Mouse (Mus musculus): Measurements from ENCODE around the gene Prm1. TPM values are rescaled to one million over a fixed set of nuclear protein-coding genes. Genes with fewer than 3 reads are reported as not detected.

Gene Prm1
- polyA plus RNA-seq, 1 experiment from 2014 or later: not detected

DNA sequence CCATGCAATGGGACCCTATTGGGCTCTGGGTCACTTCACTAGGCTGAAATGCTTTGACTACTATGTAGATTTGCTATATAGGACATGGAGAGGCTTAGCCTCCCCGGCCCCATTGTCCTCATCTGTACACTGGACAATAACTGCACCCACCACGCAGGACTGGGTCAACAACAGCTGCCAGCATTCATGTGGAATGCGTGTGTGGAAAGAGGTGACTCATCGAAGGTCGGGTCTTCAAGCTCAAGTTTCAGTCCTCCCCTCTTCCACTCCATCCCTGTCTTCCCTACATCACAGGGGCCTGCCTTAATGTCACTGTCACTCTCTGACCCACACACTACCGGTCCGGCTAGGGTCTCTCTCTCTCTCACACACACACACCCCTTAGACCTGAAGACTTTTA, 29.3 kb downstream of the Prm1 start:
- H3K36me3 ChIP-seq: no peaks in the 10 kb centered on the region
- no peaks in the 10 kb centered on the region for H3K27me3 ChIP-seq
- no peaks in the 10 kb centered on the region for H3K9me3 ChIP-seq (replicated peaks)
- no peak overlapping the region for H3K9ac ChIP-seq
- no peaks in the 10 kb centered on the region; the same call in 1 of the 2 replicates for H3K4me1 ChIP-seq
- no peak overlapping the region for H3K4me3 ChIP-seq
- ATAC-seq (ENCODE audit: low FRiP score): no peak
- no peak overlapping the region for H3K4me2 ChIP-seq (replicated peaks)
- no peak overlapping the region for H3K27ac ChIP-seq
- WGBS: 66% methylated on average over 7 of the region's 7 CpGs

- no peak for ATAC-seq (ENCODE audit: low FRiP score)
- Histone ChIP-seq H3K4me3 (no peak overlapping the region), H3K27me3 (no peaks in the 10 kb centered on the region), H3K36me3 (no peaks in the 10 kb centered on the region), H3K4me1 (no peaks in the 10 kb centered on the region), H3K9me3 (replicated peaks) (no peaks in the 10 kb centered on the region), H3K9ac (no peak overlapping the region), H3K27ac (no peak overlapping the region), H3K4me2 (replicated peaks) (no peak overlapping the region)
- 67% methylated on average over 4 of the region's 4 CpGs for WGBS
Measured at GRCm38 (mm10) chr16:10774726-10775125, 30.9 kb downstream of the Prm1 start.

DNA sequence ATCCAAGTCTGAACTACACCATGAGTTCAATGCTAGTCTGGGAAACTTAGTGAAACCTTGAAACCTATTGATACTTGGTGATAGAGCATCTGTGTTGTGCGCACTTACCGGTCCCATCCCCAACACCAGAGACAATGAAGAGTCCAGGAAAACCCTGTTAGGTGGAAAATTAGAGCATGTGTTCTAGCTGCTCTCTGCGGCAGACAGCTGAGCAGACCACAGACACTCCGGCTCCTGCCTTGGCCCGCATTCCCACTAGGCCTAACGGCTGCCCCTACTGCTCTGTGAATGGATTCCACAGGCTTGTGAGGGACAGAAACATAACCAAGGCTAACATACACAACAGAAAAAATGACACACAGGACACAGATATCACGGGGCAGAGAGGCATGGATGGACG, 32.1 kb downstream of the Prm1 start:
- H3K9me3 ChIP-seq (replicated peaks): no peaks in the 10 kb centered on the region
- no peak overlapping the region for H3K4me2 ChIP-seq (replicated peaks)
- no peak for ATAC-seq (ENCODE audit: low FRiP score)
- no peaks in the 10 kb centered on the region for H3K4me1 ChIP-seq
- no peaks in the 10 kb centered on the region for H3K36me3 ChIP-seq
- WGBS: 86% methylated on average over 8 of the region's 8 CpGs
- H3K9ac ChIP-seq: no peak overlapping the region
- H3K27ac ChIP-seq: no peak overlapping the region
- no peak overlapping the region for H3K4me3 ChIP-seq
- H3K27me3 ChIP-seq: 0 out of 2 replicates have a peak, but pooled peaks cover 4% of the 10 kb centered on the region

GRCm38 (mm10) chr16:10771769-10772510, 33.7 kb downstream of the Prm1 start:
- H3K9me3 ChIP-seq (replicated peaks): no peaks in the 10 kb centered on the region
- H3K4me2 ChIP-seq (replicated peaks): no peak overlapping the region
- no peaks in the 10 kb centered on the region for H3K4me1 ChIP-seq
- 0 out of 2 replicates have a peak, but pooled peaks cover 4% of the 10 kb centered on the region for H3K27me3 ChIP-seq
- H3K36me3 ChIP-seq: no peaks in the 10 kb centered on the region
- 50% methylated on average over 19 of the region's 19 CpGs for WGBS
- no peak overlapping the region for H3K27ac ChIP-seq
- H3K4me3 ChIP-seq: no peak overlapping the region
- no peak overlapping the region for H3K9ac ChIP-seq
- ATAC-seq (ENCODE audit: low FRiP score): no peak

DNA sequence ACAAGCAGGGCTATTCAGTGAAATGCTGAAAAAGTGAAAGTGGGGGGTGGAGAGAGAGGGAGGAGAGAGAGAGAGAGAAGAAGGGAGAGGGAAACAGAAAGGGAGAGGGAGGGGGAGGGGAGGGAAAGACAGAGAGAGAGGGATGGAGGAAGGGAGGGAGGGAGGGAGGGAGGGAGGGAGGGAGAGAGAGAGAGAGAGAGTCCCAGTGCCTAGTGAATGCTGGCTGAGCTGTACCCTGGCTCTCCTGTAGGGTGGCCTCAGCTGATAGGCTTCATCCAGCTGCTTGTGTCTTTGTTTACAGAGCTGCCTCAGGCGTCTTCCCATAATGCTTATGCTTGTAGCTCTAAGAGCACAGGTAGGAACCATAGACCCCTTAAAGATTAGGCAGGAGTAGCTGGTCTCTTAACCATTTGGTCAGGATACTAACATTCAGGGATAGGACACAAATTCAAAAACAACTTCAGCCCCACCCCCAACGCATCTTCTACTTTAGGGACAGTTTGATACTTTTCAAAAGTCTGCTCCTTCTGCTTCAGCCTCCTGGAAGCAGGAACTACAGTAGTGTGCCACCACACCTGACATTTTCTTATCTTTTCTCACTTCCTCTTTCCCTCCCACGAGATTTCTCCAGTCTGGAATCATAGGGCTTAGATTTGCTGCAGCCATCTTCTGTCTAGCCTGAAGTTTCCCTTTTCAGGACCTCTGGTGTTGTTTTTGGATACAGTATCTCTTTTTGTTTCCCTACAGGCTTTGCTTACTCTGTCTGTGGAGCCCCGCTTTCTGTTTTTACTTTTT, 34.9 kb downstream of the Prm1 start:
- Histone ChIP-seq H3K27me3 (0 out of 2 replicates have a peak, but pooled peaks cover 4% of the 10 kb centered on the region), H3K4me2 (replicated peaks) (no peak overlapping the region), H3K4me3 (no peak overlapping the region), H3K9me3 (replicated peaks) (no peaks in the 10 kb centered on the region), H3K4me1 (no peaks in the 10 kb centered on the region), H3K27ac (no peak overlapping the region), H3K36me3 (no peaks in the 10 kb centered on the region), H3K9ac (no peak overlapping the region)
- no peak for ATAC-seq (ENCODE audit: low FRiP score)
- WGBS: 54% methylated on average over 4 of the region's 4 CpGs

GRCm38 (mm10) chr16:10769661-10770060, 36.0 kb downstream of the Prm1 start:
- Histone ChIP-seq H3K27ac (no peak overlapping the region), H3K36me3 (no peaks in the 10 kb centered on the region), H3K9ac (no peak overlapping the region), H3K4me3 (no peak overlapping the region), H3K27me3 (0 out of 2 replicates have a peak, but pooled peaks cover 4% of the 10 kb centered on the region), H3K9me3 (replicated peaks) (no peaks in the 10 kb centered on the region), H3K4me1 (no peaks in the 10 kb centered on the region), H3K4me2 (replicated peaks) (no peak overlapping the region)
- ATAC-seq (ENCODE audit: low FRiP score): no peak
- WGBS: 47% methylated on average over 2 of the region's 2 CpGs

DNA sequence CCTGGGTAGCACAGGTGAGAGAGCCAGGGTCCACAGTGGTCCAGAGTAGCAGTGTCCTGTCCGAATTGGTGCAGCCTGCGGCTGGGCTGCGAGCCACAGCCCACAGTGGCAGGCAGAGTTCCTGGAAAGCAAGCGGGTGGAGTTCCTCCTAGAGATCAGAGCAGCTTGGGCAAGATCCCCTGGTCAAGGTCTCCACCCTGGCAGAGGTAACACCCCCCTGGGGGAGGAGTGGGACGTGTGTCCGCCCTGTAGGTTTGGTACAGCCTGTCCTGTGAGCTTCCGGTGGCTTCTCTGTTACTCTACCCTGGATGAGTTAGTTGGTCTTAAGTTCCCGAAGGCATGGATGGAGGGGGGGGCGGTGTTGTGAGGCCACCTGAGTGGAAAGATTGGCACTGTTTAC, 36.8 kb downstream of the Prm1 start:
- H3K9ac ChIP-seq: no peak overlapping the region
- no peaks in the 10 kb centered on the region for H3K9me3 ChIP-seq (replicated peaks)
- H3K27me3 ChIP-seq: peaks cover 4% of the 10 kb centered on the region; the same call in 1 of the 2 replicates
- H3K36me3 ChIP-seq: no peaks in the 10 kb centered on the region
- no peak overlapping the region for H3K27ac ChIP-seq
- H3K4me1 ChIP-seq: no peaks in the 10 kb centered on the region
- no peak overlapping the region for H3K4me3 ChIP-seq
- 69% methylated on average over 9 of the region's 9 CpGs for WGBS
- no peak for ATAC-seq (ENCODE audit: low FRiP score)
- H3K4me2 ChIP-seq (replicated peaks): no peak overlapping the region

DNA sequence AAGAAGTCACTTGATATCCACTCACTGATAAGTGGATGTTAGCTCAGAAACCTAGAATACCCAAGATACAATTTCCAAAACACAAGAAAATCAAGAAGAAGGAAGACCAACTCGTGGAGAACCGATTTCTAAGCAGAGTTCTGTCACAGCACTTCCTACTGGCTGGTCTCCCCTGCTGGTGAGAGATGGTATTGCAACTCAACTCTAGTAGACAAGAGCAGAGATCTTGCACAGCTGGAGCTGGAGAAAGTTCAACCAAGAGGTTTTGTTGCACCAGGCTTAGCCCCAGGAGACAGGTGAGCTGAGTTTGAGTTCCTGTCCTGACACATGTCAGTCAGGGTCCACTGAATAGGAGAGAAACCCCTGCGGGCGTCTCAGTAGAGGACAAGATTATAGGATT, 38.5 kb downstream of the Prm1 start:
- Histone ChIP-seq H3K27ac (no peak overlapping the region), H3K4me1 (no peaks in the 10 kb centered on the region), H3K9me3 (replicated peaks) (no peaks in the 10 kb centered on the region), H3K27me3 (peaks cover 4% of the 10 kb centered on the region; the same call in 1 of the 2 replicates), H3K4me2 (replicated peaks) (no peak overlapping the region), H3K36me3 (no peaks in the 10 kb centered on the region), H3K4me3 (no peak overlapping the region), H3K9ac (no peak overlapping the region)
- 51% methylated on average over 4 of the region's 4 CpGs for WGBS
- ATAC-seq (ENCODE audit: low FRiP score): no peak

DNA sequence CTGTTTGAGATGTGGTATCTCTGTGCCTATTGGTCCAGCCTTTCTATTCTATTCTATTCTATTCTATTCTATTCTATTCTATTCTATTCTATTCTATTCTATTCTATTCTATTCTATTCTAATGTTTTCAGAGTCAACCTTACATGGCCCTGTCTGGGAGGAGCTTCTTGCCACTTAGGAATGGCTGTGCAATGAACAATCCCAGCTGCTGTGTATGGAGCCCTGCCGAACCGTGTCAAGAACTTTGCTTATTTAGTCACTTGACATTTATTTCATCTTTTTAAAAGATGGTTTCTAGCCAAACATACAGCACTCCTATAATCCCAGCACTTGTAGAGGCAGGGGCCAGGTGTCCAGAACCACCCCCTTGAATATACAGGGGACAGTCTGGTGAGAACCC, 41.3 kb downstream of the Prm1 start:
- Histone ChIP-seq H3K27ac (no peak overlapping the region), H3K4me1 (peaks cover 6% of the 10 kb centered on the region; the same call in 1 of the 2 replicates), H3K4me3 (no peak overlapping the region), H3K4me2 (replicated peaks) (no peak overlapping the region), H3K9me3 (replicated peaks) (no peaks in the 10 kb centered on the region), H3K27me3 (peaks cover 4% of the 10 kb centered on the region; the same call in 1 of the 2 replicates), H3K9ac (no peak overlapping the region), H3K36me3 (no peaks in the 10 kb centered on the region)
- ATAC-seq (ENCODE audit: low FRiP score): no peak
- WGBS: 66% methylated on average over 2 of the region's 2 CpGs

DNA sequence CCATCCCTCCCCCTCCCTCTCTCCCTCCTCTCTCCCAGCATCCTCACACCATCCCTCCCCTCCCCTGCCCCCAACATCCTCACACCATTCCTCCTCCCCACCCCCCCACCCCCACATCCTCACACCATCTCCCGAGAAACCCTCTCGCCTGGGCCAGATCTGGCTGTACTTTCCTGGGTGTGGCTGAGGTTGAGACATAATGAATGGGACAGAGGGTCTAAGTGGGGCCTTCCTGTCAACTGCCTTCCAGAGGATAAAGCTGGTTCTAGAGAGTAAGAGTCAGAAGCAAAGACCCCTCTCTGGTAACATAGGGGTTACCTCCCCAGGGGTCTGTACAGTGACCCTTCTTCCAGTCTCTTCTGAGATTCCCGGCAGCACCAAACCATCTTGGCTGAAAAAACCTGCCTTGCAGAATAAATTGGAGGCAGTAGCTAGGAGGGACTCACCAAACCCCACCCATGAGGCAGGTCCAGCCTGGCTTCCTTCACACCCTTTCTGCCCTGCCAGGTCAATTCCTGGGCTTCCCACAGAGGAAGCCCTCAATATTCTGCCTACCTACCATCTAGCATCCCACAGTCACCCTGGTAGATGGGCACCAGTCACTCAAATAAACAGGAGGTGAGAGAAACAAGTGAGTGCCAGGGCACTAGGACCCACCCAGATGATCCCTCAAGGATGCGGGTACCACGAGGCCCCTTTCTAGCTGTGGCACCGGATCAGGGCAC, 41.9 kb downstream of the Prm1 start:
- Histone ChIP-seq H3K36me3 (no peaks in the 10 kb centered on the region), H3K9ac (no peak overlapping the region), H3K27me3 (peaks cover 2% of the 10 kb centered on the region; the same call in 1 of the 2 replicates), H3K4me2 (replicated peaks) (no peak overlapping the region), H3K9me3 (replicated peaks) (no peaks in the 10 kb centered on the region), H3K4me1 (peaks cover 6% of the 10 kb centered on the region; the same call in 1 of the 2 replicates), H3K4me3 (no peak overlapping the region), H3K27ac (no peak overlapping the region)
- no peak for ATAC-seq (ENCODE audit: low FRiP score)
- WGBS: 55% methylated on average over 6 of the region's 6 CpGs

GRCm38 (mm10) chr16:10762569-10763180, 43.0 kb downstream of the Prm1 start:
- ATAC-seq (ENCODE audit: low FRiP score): no peak
- H3K9ac ChIP-seq: no peak overlapping the region
- H3K9me3 ChIP-seq (replicated peaks): no peaks in the 10 kb centered on the region
- H3K36me3 ChIP-seq: no peaks in the 10 kb centered on the region
- H3K4me1 ChIP-seq: peaks cover 6% of the 10 kb centered on the region; the same call in 1 of the 2 replicates
- WGBS: 76% methylated on average over 5 of the region's 5 CpGs
- H3K4me2 ChIP-seq (replicated peaks): no peak overlapping the region
- H3K27ac ChIP-seq: no peak overlapping the region
- no peaks in the 10 kb centered on the region; the same call in 1 of the 2 replicates for H3K27me3 ChIP-seq
- H3K4me3 ChIP-seq: no peak overlapping the region

- no peak for ATAC-seq (ENCODE audit: low FRiP score)
- no peaks in the 10 kb centered on the region for H3K36me3 ChIP-seq
- H3K27ac ChIP-seq: no peak overlapping the region
- no peak overlapping the region for H3K9ac ChIP-seq
- no peaks in the 10 kb centered on the region for H3K9me3 ChIP-seq (replicated peaks)
- no peak overlapping the region for H3K4me3 ChIP-seq
- H3K4me1 ChIP-seq: peaks cover 6% of the 10 kb centered on the region; the same call in 1 of the 2 replicates
- no peaks in the 10 kb centered on the region; the same call in 1 of the 2 replicates for H3K27me3 ChIP-seq
- WGBS: 61% methylated on average over 8 of the region's 8 CpGs
- no peak overlapping the region for H3K4me2 ChIP-seq (replicated peaks)
Measured at GRCm38 (mm10) chr16:10761182-10761581, 44.5 kb downstream of the Prm1 start.

Measured in hindbrain, embryonic 12.5 days (tissue).